Mouse (Mus musculus): ENCODE measurements around the gene Ndufc2.

The Ndufc2 gene

DNA sequence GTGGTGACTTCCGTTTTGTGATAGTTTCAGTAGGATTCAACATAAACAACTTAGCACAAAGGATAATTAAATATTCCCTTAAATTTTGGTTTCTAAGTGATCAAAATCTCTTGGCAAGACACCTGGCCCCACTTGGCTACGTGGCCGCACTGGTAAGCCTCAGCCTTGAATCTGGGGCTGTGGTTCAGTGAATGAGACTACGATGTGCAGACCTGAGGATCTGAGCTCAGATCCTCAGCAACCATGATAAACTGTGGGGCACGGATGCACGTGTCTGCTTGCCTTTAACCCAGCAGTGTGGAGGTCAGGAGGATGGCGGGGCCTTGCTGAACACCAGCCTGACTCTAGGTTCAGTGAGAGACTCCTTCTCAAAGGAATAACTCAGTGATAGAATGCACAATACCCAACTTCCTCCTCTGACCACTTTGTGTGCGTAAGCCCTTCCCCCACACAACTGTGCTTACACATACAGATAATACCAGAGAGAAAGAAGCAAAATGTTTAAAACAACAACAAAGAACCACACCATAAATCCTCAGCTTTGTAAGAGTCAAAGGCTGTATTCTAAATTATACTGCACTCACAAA, 12.1 kb upstream of the Ndufc2 start:
- peak; percentile 91 for DNase-seq

DNA sequence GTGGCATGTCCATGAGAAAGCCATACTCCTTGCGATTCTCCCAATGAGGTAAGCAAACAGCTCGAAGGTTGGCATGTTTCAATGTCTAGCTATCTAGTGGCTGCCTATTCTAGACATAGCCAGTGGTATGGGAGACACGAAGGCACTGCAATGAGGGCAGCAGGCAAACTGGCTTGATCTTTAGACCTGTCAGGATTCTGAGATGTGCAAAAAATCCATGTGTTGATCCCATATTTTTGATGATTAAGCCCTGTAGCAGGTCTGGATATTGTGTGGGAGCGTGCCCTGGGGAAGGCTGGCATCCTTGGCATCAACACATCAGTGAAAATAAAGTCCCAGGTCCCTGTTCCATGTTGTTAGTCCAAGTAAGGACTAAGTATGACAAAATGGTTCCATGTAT, 11.3 kb upstream of the Ndufc2 start:
- peak; percentile 69 for DNase-seq

DNA sequence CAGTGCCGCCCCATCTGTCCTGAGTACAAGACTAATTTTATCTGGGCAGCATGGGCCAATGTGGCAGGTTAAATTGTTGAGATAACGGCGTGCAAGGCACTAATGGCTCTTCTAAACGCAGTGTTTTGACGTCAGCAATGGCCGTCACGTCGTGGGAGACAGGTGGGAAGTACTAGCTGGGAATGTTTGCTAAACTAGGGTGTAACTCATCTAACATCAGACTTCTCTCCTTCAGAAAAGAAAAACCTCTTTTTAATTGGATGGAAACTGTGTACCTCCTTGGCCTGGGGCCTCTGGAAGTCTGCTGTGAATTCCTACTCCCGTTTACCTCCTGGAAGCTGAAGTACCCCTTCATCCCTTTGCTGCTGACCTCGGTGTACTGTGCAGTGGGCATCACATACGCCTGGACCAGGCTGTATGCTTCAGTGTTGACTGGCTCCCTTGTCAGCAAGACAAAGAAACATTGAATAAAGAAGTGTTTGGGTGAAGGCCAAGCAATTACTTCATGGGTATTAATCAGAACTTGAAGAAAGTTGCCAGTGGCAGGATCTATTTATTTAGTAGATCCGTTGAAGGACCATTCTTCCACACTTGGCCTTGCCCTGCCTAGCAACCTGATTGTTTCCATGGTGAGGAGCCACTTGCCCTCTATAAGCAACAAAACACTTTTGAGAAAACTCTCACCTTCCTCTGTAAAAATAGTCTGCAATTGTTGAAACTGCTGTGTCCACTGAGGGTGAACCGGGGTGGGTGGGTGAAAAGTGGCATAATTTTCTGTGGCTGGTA, 8.3 kb upstream of the Ndufc2 start:
- DNase-seq: peak; percentile 95

DNA sequence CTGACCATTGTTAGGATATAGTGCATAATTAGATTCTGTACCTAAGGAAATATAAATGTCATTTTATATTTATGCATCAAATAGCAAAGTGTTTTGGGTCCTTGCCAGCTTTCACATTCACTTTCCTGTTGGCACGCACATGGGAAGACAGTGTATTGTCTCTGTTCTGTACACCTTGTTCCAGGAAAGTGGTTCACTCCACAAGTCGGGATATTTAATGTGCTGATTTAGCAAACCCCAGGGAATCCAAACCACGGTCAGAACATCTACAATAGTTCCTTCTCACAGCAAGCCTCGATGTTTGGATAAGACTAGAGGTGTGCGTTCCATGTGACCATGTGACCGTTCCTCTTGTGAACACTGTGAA, 7.7 kb upstream of the Ndufc2 start:
- DNase-seq: peak; percentile 94

DNA sequence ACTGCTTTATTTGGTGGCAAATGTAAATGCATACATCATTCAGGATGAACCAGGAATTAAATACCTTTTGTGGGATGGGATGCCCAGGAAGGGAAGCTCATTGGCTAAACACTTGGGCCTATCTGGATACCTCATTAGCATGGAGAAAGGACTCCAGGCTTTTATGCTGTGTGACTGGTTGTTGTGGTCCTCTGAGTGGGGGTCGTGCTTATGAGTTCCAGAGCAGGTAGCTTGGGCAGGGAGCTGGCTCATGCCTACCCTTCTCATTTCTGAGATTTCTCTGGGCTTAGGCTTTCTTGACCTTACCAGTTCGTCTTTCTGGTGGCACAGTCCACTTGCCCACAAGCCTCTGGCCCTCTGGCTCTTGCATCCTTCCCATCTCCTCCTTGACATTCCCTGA, 5.4 kb upstream of the Ndufc2 start:
- peak; percentile 87 for DNase-seq

DNA sequence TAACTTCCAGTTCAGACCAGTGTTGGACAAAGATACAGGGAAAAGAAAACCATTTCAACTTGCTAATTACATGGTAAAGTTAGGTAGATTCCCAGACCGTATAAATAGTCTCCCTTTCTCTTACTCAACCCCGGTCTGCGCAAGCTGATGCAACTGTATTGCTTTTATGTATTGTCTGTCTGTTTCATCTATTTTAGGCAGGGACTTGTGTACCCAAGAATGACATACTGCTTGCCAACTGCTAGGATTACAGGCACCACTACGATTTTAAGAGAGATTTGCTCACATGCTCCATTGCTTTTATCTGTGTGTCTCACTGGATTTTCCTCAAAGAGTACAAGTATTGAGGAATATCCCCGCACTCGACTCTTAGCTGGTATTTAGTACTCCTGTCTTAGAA, 860 bp upstream of the Ndufc2 start:
- DNase-seq: no peak

DNA sequence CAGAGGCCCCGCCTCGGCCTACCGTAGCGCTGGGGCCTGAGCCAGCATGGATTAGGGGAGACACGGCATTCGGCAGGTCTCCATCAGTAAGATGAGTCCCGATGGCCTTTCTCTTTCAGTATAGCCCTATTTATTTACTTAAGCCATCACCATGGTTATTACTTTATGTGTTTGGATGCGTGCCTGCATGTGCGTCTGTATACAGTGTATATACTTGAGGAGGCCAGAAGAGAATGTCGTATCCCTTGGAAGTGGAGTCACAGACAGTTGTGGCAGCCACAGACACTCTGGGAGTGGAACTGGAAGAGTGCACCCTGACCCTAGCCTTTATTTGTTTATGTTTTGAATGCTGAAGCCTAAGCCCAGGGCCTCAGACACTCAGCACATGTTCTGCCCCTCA, 7.3 kb downstream of the Ndufc2 start:
- DNase-seq: no peak

DNA sequence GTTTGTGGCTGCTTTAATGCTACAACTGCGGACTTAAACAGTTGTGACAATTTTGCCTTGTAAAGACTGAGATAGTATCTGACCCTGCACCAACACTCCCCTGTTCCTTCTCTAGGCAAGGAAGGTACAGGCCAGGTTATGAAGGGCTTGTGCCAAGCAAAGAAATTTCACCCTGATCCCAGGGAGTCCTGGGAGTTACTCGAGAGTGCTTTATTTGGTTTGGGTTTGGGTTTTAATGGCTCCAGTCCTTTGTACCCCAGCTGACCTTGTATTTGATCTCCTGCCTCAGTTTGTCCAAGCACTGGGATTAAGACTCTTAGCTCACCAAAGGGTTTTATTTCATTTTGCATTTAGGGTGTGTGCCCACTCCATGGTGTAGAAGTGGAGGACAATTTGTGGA, 11.3 kb downstream of the Ndufc2 start:
- DNase-seq: peak; percentile 55

DNA sequence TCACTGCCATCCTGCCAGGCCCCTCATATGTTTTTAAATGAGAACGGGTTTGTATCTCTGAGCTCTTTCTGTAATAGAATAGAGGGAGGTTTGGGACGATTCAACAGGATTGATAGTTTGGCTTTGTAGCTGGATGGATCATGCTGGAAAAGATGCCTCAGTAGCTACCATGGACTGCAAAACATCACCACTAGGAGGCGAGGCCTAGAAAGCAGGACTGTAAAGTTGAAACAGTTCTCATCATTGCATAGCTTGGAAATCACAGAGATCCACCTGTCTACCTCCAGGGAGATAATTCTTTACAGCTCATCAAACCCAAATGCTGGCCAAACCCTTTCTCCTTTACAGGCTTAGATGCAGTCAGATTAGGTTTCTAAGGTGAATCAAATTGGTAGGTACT, 11.8 kb downstream of the Ndufc2 start:
- no peak for DNase-seq

DNA sequence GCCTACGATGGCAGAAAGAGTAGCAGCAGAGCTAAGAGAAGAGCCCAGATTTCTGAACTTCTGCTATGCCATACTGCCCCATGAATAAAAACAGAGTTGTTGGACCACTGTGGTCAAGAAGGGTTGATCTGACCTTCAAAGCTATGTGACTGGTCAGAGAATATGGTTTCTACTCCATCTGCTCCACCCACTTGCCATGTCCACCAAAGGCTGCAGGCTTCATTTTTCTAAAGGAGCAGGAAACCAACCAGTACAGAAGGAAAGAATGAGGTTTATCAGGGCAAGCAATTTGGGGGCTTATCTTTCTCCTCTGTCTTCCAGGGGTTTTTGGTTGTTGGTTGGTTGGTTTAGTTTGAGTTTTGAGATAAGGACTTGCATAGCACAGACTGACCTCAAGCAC, 14.2 kb downstream of the Ndufc2 start:
- DNase-seq: peak; percentile 64

DNA sequence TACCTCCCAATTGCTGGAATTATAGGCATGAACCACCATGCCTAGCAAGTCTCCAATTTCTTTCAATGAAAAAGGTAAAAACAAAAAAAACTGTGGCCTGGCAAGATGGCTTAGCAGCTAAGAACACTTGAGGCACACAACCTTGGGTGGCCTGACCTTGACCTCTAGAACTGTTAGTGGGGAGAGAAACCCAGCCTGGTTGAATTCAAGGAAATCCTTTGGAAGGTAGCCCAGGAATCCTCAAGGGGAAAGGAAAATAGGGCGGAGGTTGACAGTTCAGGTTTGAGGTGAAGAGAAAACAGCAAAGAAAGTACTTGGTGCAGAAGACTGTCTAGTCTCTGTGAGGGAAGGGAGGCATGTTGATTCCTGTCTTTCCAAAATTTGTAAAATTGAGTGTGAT, 14.6 kb downstream of the Ndufc2 start:
- DNase-seq: peak; percentile 97

DNA sequence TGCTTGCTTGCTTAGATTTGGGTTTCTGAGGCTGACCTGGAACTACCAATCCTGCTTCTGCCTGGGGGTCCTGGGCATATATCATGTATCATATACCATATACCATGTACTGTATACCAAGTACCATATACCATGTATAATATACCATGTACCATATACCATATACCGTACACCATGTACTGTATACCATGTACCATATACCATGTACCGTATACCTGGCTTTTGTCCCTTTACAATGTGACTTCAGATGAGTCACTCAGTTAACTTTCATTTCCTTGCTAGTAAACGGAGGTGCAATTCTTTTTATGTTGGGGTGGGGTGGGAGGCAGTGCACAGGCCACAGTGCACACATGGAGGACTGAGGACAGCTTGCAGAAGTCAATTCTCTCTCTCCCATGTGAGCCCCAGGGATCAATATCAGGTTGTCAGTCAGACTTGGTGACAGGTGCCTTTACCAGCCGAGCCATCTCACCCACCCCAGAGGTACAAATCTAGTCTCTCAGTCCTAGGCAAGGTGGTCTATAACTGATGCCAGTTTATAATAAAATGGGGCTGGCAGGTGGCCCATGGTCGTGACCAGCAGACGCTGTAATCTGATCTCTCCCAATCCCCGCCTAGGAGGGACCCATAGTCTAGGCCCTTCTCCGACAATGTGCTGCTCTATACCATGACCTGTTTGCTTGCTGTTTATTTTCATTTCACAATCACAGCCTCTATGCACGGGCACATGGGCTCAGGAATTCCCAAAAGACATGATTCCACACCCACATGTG, 15.3 kb downstream of the Ndufc2 start:
- DNase-seq: peak; percentile 91

DNA sequence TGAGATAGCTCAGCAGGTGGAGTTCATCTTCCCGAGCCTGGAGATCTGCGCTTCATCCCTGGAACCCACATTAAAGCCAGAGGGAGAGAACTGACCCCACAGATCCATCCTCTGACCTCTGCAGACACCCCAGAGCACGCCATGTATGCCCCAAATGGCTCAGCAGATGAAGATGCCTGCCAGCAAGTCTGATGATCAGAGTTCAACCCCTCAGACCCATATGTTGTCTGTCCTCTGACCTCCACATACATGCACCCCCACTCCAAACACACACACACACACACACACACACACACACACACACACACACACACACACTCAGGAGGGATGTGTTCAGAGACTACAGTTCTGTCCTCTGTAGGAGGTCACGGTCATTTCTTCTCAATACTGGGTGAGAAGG, 16.7 kb downstream of the Ndufc2 start:
- peak; percentile 85 for DNase-seq

DNA sequence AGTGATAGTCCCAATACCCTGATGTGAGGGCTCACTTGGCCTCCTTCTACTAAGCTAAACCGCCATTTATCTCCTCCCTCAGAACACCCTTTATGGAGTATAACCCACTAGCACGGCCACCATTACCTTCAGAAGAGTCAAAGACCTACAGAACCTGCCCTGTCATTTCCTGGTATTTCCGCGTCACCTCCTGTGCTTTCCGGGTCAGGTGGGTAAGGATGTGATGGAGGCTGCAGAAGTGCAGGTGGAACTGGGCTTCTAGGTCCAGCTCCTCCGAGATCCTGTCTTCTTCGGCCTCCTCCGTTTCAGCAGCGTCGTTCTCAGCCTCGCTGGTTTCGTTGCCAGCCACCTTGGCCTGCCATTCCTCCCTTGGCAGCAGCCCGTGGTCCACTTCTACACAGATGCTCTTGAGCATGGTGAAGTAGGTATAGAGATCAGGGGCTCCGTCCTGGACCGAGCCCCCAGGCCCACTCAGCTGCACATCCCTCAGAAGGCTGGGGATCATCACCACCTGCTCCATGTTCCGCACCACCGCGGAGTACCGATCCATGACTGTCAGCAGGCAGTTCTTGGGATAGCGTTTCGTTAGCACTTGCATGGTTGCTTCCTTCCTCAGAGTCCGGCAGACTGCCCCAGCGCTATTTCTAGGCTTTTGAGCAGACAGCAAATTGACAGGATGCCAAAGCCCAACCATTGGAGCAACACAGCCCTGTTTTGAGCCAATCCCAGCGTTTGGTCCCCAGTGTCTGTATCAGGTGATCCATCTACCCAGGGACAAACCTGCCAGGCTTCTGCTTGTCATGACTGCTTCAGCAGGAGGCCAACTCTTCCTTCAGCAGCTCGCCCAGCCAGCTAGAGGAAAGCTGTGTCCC, 17.3 kb downstream of the Ndufc2 start, which contains the start of gene Thrsp:
Gene Thrsp (minus strand): TSS at position 825 of the 872 bp plus-strand sequence.
- DNase-seq: peak; percentile 99

DNA sequence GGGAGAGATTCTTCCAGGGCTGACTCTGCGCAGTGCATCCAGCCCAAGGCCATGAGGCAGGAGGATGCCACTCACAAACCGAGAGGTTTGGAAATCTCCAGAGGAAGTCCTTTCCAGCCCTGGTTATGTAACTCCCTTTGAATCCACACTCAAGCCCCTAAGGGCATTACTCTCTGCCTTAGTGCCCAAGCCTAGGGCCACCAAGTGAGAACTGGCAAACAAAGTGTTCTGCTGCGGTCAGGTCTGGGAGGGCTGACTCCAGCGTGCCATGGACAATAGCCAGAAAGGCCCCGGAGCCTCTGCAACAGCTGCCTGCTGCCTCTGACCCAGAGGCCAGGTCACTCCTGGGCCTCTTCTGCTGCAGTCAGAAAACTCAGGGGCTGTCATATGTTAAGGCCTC, 18.9 kb downstream of the Ndufc2 start:
- DNase-seq: peak; percentile 96

DNA sequence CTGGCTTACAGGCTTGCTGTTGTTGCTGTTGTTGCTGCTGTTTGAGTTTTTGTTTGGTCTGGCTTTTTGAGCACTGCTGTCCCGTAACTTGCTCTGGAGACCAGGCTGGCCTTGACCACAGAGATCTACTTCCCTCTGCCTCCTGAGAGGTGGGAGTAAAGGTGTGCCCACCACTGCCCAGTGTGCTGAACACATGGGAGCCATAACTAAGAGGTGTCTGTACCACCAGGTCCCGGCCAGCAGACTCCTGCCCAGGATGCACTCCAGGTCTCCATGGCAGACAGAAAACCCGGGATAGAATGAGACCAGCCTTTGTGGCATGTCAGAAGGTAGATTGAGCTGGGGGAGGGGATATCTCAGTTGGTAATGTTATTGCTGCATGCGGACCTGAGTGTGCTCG, 19.4 kb downstream of the Ndufc2 start:
- peak; percentile 90 for DNase-seq

DNA sequence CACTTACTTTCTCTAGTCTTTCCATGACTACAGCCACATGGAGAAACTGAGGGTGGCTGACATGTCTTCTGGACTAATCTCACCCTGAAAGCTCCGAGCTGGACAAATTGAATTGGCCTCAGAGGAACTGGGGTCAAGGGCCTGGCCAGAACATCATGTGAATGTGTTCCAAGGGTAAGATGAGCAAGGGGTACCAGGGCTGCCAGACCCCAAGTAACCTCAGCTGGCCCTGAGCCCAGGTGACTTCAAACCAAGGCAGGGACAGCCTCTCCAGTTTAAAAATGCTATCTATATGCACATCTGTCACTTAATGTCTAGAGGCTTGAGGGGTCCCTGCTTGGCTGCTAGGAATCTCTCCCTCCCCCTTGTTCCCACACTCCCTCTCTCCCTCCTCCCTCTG, 20.6 kb downstream of the Ndufc2 start:
- peak; percentile 87 for DNase-seq

DNA sequence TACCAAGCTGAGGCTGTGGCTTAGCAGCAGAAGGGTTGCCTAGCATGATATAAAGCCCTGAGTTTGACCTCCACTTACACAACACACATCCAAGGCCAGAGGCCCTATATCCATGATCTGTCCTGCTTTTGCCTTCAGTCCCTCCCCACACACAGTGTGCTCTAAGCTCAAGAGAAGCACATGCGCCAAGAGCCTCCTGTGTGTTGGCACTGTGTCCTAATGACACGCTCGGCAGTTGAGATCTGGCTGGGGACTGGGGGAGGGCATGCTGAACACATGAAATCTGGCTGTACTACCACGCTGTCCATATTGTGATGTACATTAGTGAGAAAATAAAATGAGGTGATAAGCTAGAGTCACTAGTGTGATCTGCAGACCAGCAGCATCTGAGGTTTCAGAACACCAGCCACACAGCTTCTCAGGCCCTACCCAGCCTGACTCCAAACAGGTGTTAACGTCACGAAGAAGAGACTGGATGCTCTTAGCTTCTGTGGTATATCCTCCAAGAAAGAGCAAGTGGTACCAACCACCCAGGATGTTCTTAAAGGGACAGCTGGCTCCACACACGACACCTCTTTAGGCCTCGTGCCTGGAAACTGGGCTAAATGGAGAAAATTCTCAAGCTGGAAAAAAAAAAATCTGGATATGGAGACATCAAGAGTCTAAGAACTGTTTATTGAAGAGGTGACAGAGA, 21.3 kb downstream of the Ndufc2 start:
- peak; percentile 93 for DNase-seq

DNA sequence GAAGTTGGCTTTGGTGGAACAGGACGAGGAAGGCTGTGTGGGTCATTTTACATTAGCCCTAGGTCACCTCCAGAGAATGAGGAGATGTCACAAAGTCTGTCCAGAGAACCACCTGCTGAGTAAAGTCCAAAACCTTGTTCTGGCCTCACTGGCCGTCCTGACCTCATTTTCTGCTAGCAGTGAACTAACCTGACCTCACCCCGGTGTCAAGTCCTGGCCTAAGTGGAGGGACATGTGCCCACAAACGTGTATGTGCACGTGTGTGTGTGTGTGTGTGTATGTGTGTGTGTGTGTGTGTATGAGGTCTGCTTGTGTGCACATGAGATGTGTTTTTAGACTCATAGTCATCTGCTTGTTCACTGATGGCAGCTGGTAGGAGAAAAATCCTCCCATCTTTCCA, 24.0 kb downstream of the Ndufc2 start:
- peak; percentile 83 for DNase-seq

DNA sequence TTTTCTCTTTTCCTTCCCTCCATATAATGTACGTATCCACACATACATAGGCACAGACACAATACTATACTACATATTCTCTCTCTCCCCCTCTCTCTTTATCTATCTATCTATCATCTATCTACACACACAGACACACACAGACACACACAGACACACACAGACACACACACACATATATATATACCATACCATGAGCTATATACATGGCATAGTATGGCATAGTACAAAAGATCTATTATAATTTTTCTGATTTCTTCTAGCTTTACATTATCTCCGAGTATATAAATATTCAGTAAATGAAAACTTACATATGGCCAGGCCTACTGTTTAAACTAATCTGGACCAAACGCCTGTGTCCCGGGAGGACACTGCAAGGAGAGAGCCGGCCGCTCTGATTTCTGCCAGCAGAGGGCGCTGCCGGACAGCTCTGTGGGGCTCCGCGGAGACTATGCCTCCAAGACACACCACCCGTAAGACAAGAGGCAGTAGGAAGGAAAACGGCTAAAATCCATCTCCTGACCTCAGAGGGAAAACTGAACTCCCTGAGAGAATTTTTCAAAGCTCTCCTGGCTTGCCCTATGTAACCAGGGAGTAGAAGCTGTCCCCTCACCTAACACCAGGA, 24.9 kb downstream of the Ndufc2 start:
- peak; percentile 97 for DNase-seq

DNA sequence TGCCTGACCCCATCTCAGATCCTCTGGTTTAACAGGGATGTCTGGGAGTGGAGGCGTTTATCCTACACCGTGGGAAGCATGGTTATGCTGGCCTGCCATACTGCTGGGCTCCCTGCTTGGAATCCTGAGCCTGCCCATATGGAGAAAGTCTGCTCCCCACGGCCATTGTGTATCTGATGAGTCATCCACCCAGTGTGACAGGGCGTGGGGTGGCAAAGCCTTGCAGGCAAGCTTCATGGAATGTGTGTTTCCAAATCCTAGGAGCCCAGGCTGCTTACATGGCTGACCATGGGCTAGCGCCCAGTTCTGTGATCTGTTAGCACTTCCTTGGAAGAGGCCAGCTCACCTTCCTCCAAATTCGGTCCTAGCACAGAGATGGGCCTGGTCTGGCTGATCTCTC, 26.8 kb downstream of the Ndufc2 start:
- DNase-seq: no peak

DNA sequence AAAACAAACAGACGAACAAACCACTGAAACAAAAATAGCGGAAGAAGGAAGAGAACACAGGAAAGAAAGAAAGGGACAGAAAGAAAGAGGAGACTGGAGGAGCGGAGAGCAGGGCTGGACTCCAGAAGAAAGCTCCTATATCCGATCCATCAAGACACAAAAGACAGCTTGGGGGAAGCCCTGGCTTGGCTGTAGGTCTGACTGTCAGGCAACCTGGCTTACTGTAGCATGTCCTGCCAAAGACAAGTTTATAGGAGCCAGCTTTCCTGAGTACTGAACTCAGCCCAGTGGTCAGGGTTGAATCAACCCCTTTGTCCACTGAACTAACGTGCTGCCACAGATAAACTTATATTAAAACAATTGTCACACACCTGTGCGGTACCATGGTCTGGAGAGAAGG, 27.5 kb downstream of the Ndufc2 start:
- DNase-seq: no peak
